Mouse (Mus musculus): Measurements from ENCODE around the gene Thra. TPM values are rescaled to one million over a fixed set of nuclear protein-coding genes. Genes with fewer than 3 reads are reported as not detected.

Thra gene
- polyA plus RNA-seq, 1 experiment from 2014 or later: 36.3 TPM

DNA sequence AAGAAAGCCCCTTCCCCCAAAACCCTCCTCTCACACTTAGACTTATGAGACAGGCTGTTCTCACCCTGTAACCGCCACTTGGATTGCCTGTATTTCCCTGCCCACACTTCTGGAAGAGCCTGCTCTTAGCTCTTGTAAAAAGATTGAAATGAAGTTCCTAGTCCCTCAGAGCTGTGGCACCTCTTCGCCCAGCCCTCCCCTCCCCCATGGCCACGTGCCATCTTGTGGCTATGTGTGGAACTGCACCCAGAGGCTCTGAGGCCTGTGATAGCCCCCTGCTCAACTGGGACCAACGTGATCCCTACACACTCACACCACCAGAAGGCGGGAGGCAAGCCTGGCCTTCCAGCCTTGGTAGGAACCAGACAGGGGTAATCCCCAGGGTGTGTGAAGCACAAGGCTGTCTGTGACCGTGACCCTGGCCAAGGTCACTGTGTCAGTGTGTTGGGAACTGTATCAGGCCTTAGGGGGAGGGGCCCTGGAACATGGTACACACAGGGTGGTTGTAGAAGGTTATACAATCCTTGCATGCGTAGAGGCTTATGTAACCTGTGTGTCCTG is 14.3 kb downstream of the Thra start:
- Histone ChIP-seq H3K36me3 (ENCODE audit: control insufficient read depth, insufficient read depth, low read length) (peaks cover 17% of the 10 kb centered on the region), H3K9me3 (ENCODE audit: control insufficient read depth, low read length) (no peaks in the 10 kb centered on the region), H3K9ac (ENCODE audit: low read length) (peak overlapping the region; percentile 30; the same call in 1 of the 2 replicates), H3K27me3 (ENCODE audit: control insufficient read depth, insufficient read depth, low read depth, low read length) (no peaks in the 10 kb centered on the region), H3K4me2 (ENCODE audit: low read depth, low read length) (no peak overlapping the region), H3K4me1 (replicated peaks; ENCODE audit: control insufficient read depth, insufficient read depth, low read length) (peaks cover 55% of the 10 kb centered on the region), H3K4me3 (ENCODE audit: low read length) (no peak overlapping the region), H3K27ac (ENCODE audit: low read length) (peak overlapping the region; percentile 64)
- peak; percentile 40 for ATAC-seq (ENCODE audit: low read depth)
- 26% methylated on average over 7 of the region's 7 CpGs for WGBS

DNA sequence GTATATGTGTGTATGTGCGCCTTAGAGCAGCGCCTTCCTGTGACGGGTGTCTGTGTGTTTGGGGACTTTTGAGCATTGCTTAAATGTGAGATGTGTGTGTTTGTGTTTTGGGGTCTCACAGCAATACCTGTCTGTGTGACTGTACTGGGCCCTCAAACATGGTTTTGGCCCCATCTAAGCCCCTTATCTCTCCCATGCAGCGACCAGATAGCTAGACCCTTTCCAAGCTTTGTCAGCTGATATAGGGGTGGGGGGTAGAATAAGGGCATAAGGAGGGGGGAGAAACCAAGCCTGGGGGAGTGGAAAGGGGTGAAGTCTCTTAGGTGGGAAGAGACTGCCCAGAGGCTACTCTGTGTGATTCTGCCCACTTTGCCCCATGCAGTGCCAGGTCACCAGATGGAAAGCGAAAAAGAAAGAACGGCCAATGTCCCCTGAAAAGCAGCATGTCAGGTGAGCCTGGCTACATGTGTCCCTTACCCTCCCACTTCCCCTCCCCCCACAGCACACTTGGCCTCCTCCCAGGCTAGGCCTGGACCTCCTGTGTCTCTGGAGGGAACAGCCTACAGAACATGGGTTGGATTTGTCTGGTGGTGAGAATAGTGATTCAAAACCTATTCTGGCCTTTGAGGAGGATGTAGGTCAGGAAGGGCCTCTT is 15.4 kb downstream of the Thra start:
- 90% methylated on average over 6 of the region's 6 CpGs for WGBS
- no peak overlapping the region for H3K27ac ChIP-seq (ENCODE audit: low read length)
- ATAC-seq (ENCODE audit: low read depth): no peak
- peaks cover 24% of the 10 kb centered on the region for H3K36me3 ChIP-seq (ENCODE audit: control insufficient read depth, insufficient read depth, low read length)
- no peak overlapping the region for H3K4me2 ChIP-seq (ENCODE audit: low read depth, low read length)
- H3K4me3 ChIP-seq (ENCODE audit: low read length): no peak overlapping the region
- no peaks in the 10 kb centered on the region for H3K27me3 ChIP-seq (ENCODE audit: control insufficient read depth, insufficient read depth, low read depth, low read length)
- no peak overlapping the region for H3K9ac ChIP-seq (ENCODE audit: low read length)
- H3K9me3 ChIP-seq (ENCODE audit: control insufficient read depth, low read length): no peaks in the 10 kb centered on the region
- H3K4me1 ChIP-seq (replicated peaks; ENCODE audit: control insufficient read depth, insufficient read depth, low read length): peaks cover 43% of the 10 kb centered on the region

DNA sequence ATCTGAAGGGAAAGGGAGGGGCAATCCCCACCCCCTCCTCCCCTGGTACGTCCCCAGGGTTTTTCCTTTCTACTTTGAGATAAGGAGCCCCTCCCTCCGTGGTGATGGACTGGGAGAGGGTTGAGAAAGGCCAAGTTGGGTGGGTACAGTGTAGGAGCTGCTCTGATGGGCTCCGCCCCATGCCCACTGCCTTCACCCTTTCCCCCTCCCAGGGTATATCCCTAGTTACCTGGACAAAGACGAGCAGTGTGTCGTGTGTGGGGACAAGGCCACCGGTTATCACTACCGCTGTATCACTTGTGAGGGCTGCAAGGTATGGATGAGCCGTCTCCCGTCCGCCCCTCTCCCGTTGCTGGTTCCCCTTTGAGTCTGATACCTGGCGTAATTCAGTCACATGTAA is 16.3 kb downstream of the Thra start:
- no peak overlapping the region for H3K4me3 ChIP-seq (ENCODE audit: low read length)
- no peaks in the 10 kb centered on the region for H3K27me3 ChIP-seq (ENCODE audit: control insufficient read depth, insufficient read depth, low read depth, low read length)
- peaks cover 31% of the 10 kb centered on the region for H3K36me3 ChIP-seq (ENCODE audit: control insufficient read depth, insufficient read depth, low read length)
- peaks cover 34% of the 10 kb centered on the region for H3K4me1 ChIP-seq (replicated peaks; ENCODE audit: control insufficient read depth, insufficient read depth, low read length)
- no peaks in the 10 kb centered on the region for H3K9me3 ChIP-seq (ENCODE audit: control insufficient read depth, low read length)
- 81% methylated on average over 12 of the region's 12 CpGs for WGBS
- H3K27ac ChIP-seq (ENCODE audit: low read length): no peak overlapping the region
- H3K4me2 ChIP-seq (ENCODE audit: low read depth, low read length): no peak overlapping the region
- ATAC-seq (ENCODE audit: low read depth): no peak
- no peak overlapping the region for H3K9ac ChIP-seq (ENCODE audit: low read length)

DNA sequence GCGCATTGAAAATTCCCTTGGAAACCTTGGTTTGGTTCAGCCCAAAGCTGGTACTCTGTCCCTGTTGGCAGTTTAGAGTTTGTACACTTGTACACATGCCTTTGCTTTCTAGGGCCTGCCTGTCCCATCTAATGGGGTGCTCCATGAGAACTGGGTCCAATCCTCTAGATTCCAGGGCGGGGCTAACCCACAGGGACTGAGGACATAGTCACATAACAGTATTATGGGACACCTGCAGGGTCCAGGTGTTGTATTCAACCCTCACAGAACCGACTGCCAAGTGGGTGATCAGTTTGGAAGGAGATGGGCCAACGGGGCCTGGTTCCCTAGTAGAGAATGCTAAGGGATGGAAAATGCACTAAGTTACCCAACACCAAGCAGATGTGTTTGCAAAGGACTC is 21.5 kb downstream of the Thra start:
- H3K27me3 ChIP-seq (ENCODE audit: control insufficient read depth, insufficient read depth, low read depth, low read length): no peaks in the 10 kb centered on the region
- ATAC-seq (ENCODE audit: low read depth): no peak
- no peaks in the 10 kb centered on the region for H3K9me3 ChIP-seq (ENCODE audit: control insufficient read depth, low read length)
- H3K4me2 ChIP-seq (ENCODE audit: low read depth, low read length): no peak overlapping the region
- peaks cover 34% of the 10 kb centered on the region for H3K4me1 ChIP-seq (replicated peaks; ENCODE audit: control insufficient read depth, insufficient read depth, low read length)
- H3K9ac ChIP-seq (ENCODE audit: low read length): no peak overlapping the region
- H3K4me3 ChIP-seq (ENCODE audit: low read length): no peak overlapping the region
- WGBS: 87% methylated on average over 4 of the region's 4 CpGs
- H3K27ac ChIP-seq (ENCODE audit: low read length): peak overlapping the region; percentile 3; the same call in 1 of the 2 replicates
- peaks cover 34% of the 10 kb centered on the region for H3K36me3 ChIP-seq (ENCODE audit: control insufficient read depth, insufficient read depth, low read length)

DNA sequence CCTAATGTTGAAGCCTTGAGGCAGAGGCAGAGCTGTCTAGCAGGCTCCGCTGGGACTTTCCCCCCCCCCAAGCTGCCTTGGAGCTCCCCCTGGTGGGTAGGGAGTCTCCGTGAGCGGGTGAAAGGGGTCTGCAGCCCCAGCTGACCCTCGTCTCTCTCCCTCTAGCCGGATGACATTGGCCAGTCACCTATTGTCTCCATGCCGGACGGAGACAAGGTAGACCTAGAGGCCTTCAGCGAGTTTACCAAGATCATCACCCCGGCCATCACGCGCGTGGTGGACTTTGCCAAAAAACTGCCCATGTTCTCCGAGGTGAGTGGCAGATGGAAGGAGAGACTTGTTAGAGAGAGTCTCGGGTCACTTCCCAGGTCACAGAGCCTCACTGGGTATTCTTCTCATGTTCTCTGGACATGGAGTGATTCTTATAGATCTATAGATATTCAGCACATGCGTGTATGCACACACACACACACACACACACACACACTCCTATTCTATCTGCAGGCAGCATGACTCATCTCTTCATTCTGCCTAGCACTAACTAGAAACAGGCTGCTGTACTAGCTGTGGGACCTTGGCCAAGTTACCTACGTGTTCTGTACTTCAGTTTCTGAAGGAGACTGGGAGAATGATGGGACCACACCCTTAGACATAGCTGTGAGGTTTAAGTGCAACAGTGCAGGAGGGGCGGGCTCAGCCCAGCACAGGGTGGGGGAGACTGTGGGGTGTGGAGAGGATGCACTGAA is 22.5 kb downstream of the Thra start:
- Histone ChIP-seq H3K4me3 (ENCODE audit: low read length) (no peak overlapping the region), H3K9me3 (ENCODE audit: control insufficient read depth, low read length) (no peaks in the 10 kb centered on the region), H3K9ac (ENCODE audit: low read length) (no peak overlapping the region), H3K27me3 (ENCODE audit: control insufficient read depth, insufficient read depth, low read depth, low read length) (no peaks in the 10 kb centered on the region), H3K27ac (ENCODE audit: low read length) (peak overlapping the region; percentile 83), H3K36me3 (ENCODE audit: control insufficient read depth, insufficient read depth, low read length) (peaks cover 29% of the 10 kb centered on the region), H3K4me1 (replicated peaks; ENCODE audit: control insufficient read depth, insufficient read depth, low read length) (peaks cover 44% of the 10 kb centered on the region), H3K4me2 (ENCODE audit: low read depth, low read length) (no peak overlapping the region)
- 56% methylated on average over 17 of the region's 17 CpGs for WGBS
- peak; percentile 76 for ATAC-seq (ENCODE audit: low read depth)

DNA sequence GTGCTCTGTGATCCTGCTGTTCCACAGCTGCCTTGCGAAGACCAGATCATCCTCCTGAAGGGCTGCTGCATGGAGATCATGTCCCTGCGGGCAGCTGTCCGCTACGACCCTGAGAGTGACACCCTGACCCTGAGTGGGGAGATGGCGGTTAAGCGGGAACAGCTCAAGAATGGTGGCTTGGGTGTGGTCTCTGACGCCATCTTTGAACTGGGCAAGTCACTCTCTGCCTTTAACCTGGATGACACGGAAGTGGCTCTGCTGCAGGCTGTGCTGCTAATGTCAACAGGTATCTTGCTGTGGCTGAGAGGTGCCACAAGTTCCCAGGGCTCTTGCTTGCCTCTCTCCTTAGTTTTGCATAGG is 23.0 kb downstream of the Thra start:
- ATAC-seq (ENCODE audit: low read depth): no peak
- H3K9ac ChIP-seq (ENCODE audit: low read length): no peak overlapping the region
- H3K9me3 ChIP-seq (ENCODE audit: control insufficient read depth, low read length): no peaks in the 10 kb centered on the region
- H3K36me3 ChIP-seq (ENCODE audit: control insufficient read depth, insufficient read depth, low read length): peaks cover 25% of the 10 kb centered on the region
- H3K27ac ChIP-seq (ENCODE audit: low read length): peak overlapping the region; percentile 51; the same call in 1 of the 2 replicates
- H3K4me2 ChIP-seq (ENCODE audit: low read depth, low read length): no peak overlapping the region
- H3K4me1 ChIP-seq (replicated peaks; ENCODE audit: control insufficient read depth, insufficient read depth, low read length): peaks cover 49% of the 10 kb centered on the region
- WGBS: 77% methylated on average over 8 of the region's 8 CpGs
- no peaks in the 10 kb centered on the region for H3K27me3 ChIP-seq (ENCODE audit: control insufficient read depth, insufficient read depth, low read depth, low read length)
- H3K4me3 ChIP-seq (ENCODE audit: low read length): no peak overlapping the region

DNA sequence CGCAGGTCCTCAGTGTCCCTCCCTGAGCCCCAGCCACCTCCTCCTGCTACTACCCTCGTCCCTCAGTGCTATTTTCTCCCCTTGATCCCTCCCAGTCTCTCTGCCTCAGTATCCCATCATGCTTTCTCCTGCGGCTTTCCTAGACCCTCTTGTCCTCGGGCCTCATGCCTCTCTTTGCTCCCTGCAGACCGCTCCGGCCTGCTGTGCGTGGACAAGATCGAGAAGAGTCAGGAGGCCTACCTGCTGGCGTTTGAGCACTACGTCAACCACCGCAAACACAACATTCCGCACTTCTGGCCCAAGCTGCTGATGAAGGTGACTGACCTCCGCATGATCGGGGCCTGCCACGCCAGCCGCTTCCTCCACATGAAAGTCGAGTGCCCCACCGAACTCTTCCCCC is 23.7 kb downstream of the Thra start:
- peaks cover 55% of the 10 kb centered on the region for H3K4me1 ChIP-seq (replicated peaks; ENCODE audit: control insufficient read depth, insufficient read depth, low read length)
- no peak overlapping the region for H3K4me3 ChIP-seq (ENCODE audit: low read length)
- H3K27ac ChIP-seq (ENCODE audit: low read length): no peak overlapping the region
- WGBS: 67% methylated on average over 18 of the region's 18 CpGs
- H3K9ac ChIP-seq (ENCODE audit: low read length): no peak overlapping the region
- no peaks in the 10 kb centered on the region for H3K27me3 ChIP-seq (ENCODE audit: control insufficient read depth, insufficient read depth, low read depth, low read length)
- no peak for ATAC-seq (ENCODE audit: low read depth)
- H3K9me3 ChIP-seq (ENCODE audit: control insufficient read depth, low read length): no peaks in the 10 kb centered on the region
- no peak overlapping the region for H3K4me2 ChIP-seq (ENCODE audit: low read depth, low read length)
- H3K36me3 ChIP-seq (ENCODE audit: control insufficient read depth, insufficient read depth, low read length): peaks cover 23% of the 10 kb centered on the region

DNA sequence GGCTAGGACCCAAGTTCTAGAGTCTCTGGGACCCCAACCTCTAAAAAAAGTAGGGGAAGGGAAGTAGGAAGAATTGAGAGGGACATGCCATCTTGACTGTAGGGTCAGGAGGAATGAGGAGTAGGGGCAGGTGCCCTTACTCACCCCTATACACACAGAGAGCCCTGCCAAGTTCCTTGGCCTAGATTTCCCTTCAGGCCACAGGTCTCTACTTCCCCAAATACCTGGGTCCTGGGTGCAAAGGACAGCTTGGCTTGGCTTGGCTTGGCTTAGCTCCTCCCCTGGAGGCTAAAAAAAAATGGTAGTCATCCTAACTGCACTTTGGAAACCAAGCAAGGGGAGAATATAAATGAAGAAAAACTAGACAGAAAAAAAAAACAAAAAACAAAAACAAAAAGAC is 24.3 kb downstream of the Thra start:
- no peak for ATAC-seq (ENCODE audit: low read depth)
- Histone ChIP-seq H3K27ac (ENCODE audit: low read length) (no peak overlapping the region), H3K4me3 (ENCODE audit: low read length) (no peak overlapping the region), H3K4me2 (ENCODE audit: low read depth, low read length) (no peak overlapping the region), H3K27me3 (ENCODE audit: control insufficient read depth, insufficient read depth, low read depth, low read length) (no peaks in the 10 kb centered on the region), H3K4me1 (replicated peaks; ENCODE audit: control insufficient read depth, insufficient read depth, low read length) (peaks cover 55% of the 10 kb centered on the region), H3K9me3 (ENCODE audit: control insufficient read depth, low read length) (no peaks in the 10 kb centered on the region), H3K36me3 (ENCODE audit: control insufficient read depth, insufficient read depth, low read length) (peaks cover 27% of the 10 kb centered on the region), H3K9ac (ENCODE audit: low read length) (no peak overlapping the region)

DNA sequence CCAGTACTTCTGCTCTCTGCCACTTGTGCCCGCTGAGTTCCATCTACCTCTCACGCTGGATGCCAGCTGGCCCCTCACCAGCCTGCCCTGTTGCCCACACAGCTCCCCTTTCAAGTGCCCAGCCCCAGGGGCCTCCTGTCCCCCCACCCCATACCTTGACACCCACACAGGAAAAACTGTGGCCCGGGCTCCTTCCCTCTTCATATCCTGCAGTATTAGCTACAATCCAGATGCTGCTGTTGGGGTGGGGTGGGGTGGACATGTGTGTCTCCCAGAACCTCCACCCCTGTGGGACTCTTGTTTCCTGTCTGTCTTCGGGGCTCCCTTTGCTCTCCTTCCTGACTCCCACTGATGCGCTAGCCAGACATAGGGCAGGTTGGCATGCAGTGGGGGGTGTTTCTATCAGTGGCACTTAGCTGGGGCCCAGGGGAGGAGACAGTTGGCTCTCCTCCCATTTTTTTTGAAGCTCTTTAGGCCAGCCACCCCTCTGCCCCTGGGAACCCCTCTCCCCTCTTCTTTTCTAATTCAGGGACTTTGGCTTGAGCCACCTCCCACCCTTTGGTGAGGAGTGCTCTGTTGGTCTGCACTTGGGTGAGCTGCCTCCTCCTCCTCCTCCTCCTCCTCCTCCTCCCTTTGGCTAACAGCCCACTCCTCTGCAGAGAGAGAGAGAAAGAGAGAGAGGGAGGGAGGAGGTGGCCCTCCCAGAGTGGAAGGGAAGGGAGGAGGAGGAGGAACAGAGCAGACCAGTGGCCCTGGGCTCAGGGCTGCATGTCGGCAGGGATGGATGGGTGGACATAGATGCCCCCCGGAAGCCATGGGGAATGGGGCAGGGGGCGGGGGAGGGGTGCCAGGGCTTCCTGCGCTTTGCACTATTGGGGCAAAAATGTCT is 25.2 kb downstream of the Thra start:
- Histone ChIP-seq H3K9ac (ENCODE audit: low read length) (no peak overlapping the region), H3K9me3 (ENCODE audit: control insufficient read depth, low read length) (no peaks in the 10 kb centered on the region), H3K4me3 (ENCODE audit: low read length) (no peak overlapping the region), H3K27me3 (ENCODE audit: control insufficient read depth, insufficient read depth, low read depth, low read length) (no peaks in the 10 kb centered on the region), H3K36me3 (ENCODE audit: control insufficient read depth, insufficient read depth, low read length) (peaks cover 24% of the 10 kb centered on the region), H3K4me2 (ENCODE audit: low read depth, low read length) (no peak overlapping the region), H3K4me1 (replicated peaks; ENCODE audit: control insufficient read depth, insufficient read depth, low read length) (peaks cover 55% of the 10 kb centered on the region), H3K27ac (ENCODE audit: low read length) (peak overlapping the region; percentile 75)
- 28% methylated on average over 9 of the region's 9 CpGs for WGBS
- ATAC-seq (ENCODE audit: low read depth): peak; percentile 24; the same call in 1 of the 2 replicates
